Mouse (Mus musculus): ENCODE results near the gene a.

GRCm38 (mm10) chr2:154863672-154864071 lies 72.5 kb downstream of the a start:
- TF ChIP-seq CTCF (IDR thresholded peaks at IDR 0.05; ENCODE audit: control insufficient read depth, insufficient read depth, insufficient read length): no peak
- no peak for TF ChIP-seq USF1 (IDR thresholded peaks at IDR 0.05; ENCODE audit: low read depth)
- TF ChIP-seq MAX (IDR thresholded peaks at IDR 0.05): no peak
- TF ChIP-seq MYOD1 (IDR thresholded peaks at IDR 0.05; ENCODE audit: control insufficient read depth, insufficient read length, low read depth): no peak
- TF ChIP-seq CEBPB (IDR thresholded peaks at IDR 0.05; ENCODE audit: low read depth): no peak
- no peak for TF ChIP-seq MYOG (IDR thresholded peaks at IDR 0.05; ENCODE audit: control insufficient read depth, extremely low read depth, insufficient read length)
